Mouse (Mus musculus): Measurements from ENCODE around the gene Lhfpl5.

Gene Lhfpl5

GRCm38 (mm10) chr17:28628248-28629124 is 53.0 kb downstream of the Lhfpl5 start:
- no peak for DNase-seq

DNA sequence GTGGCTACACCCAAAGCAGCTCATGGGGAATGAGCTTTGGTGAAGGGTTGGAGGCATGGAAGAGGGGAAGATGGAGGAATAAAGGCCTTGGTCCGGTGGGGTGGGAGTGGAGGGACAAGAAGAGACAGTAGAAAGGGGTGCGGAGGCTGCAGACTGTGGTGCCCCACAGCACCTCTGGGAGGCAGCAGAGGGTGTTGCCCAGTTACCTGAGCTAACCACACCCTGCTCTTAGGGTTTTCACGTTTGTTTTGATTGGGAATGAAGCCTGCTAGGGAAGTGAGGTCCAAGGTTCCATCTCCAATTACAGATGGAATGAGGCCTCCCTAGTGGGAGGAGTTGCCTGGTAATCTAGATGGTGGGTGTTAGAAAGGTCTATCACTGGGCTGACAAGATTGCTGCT is 53.7 kb downstream of the Lhfpl5 start:
- no peak for DNase-seq
